Mouse (Mus musculus) lung, embryonic 14.5 days (tissue): ENCODE measurements at regions not wholly inside any gene's neighbourhood (a gene's known extent, or its start where the extent isn't known, plus 50 kb on each side); places are given as distances from the start of the nearest gene placed in this dataset.

Source experiments
- ATAC-seq: fragments of 200-750 bp; cut with Nextera tagmentation; 2 replicates; pipeline ENCODE4 v1.8.0; 2017; ENCODE audit warnings: mild to moderate bottlenecking, moderate TSS enrichment, moderate library complexity; ENCODE audit not compliant: insufficient read depth
- DNase-seq: peaks from one replicate; pipeline ENCODE4 v3.0.0-alpha.2; 2015
- H3K27ac ChIP-seq: fragments of 300-500 bp; sonication (generic); 2 replicates; pipeline ENCODE4 v1.5.1; 2014; ENCODE audit warnings: low read depth, mild to moderate bottlenecking, moderate library complexity
- H3K27me3 ChIP-seq: fragments of 300-500 bp; sonication (generic); 2 replicates; pipeline ENCODE4 v1.6.1; 2014; ENCODE audit warnings: low read length, control low read depth; ENCODE audit not compliant: insufficient read depth
- H3K36me3 ChIP-seq: fragments of 300-500 bp; sonication (generic); 2 replicates; pipeline ENCODE4 v1.6.1; 2014; ENCODE audit warnings: control low read depth; ENCODE audit not compliant: insufficient read depth
- H3K4me1 ChIP-seq: fragments of 300-500 bp; sonication (generic); 2 replicates; pipeline ENCODE4 v1.6.1; 2014; ENCODE audit warnings: antibody characterized with exemption, control low read depth; ENCODE audit not compliant: insufficient read depth
- H3K4me2 ChIP-seq: fragments of 300-500 bp; sonication (generic); 2 replicates; pipeline ENCODE4 v1.6.1; 2014; ENCODE audit warnings: mild to moderate bottlenecking
- H3K4me3 ChIP-seq: fragments of 300-500 bp; sonication (generic); 2 replicates; pipeline ENCODE4 v1.5.1; 2014; ENCODE audit warnings: low read depth, low read length
- H3K9ac ChIP-seq: fragments of 300-500 bp; sonication (generic); 2 replicates; pipeline ENCODE4 v1.6.1; 2014
- H3K9me3 ChIP-seq: fragments of 300-500 bp; sonication (generic); 2 replicates; pipeline ENCODE4 v1.6.1; 2016; ENCODE audit warnings: low read depth, low read length, control low read depth
- CTCF ChIP-seq: IDR thresholded peaks from 2 replicates; pipeline ENCODE4 v1.5.1; 2016; ENCODE audit warnings: antibody characterized with exemption, low read depth
- WGBS: fragments of 180-500 bp; shearing (Covaris S2); extraction: QIAGEN DNeasy Blood & Tissue Kit; methylation state at CpG from one replicate; pipeline ENCODE4 v1.1.7; 2014; 5-methylcytosine and 5-hydroxymethylcytosine counted together

DNA sequence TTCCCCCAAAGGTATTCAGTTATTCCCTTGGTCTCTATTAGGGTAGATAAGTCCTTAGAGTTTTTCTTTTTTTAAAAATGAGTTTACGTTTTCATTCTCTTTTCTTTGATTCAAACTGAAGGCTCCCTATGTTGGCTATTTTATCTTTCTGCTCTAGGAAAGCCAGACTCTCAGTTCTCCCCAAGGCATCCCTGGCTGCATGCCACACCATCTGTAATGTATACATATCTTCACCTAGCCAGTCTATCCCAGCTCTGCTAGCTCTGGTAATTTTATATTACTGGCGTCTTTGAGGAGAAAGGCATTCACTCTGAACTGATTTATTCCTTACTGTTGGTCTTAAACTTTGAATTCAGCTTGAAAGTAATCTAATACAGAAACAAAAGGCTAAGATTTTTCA, 65.2 kb upstream of the Cabcoco1 start:
- Histone ChIP-seq H3K9me3 (no peaks in the 10 kb centered on the region), H3K27ac (no peak overlapping the region), H3K4me3 (no peak overlapping the region), H3K27me3 (no peaks in the 10 kb centered on the region), H3K36me3 (no peaks in the 10 kb centered on the region), H3K4me2 (no peak overlapping the region), H3K9ac (no peak overlapping the region), H3K4me1 (no peaks in the 10 kb centered on the region)
- ATAC-seq (no peak), DNase-seq (peak; percentile 61)
- no peak for TF ChIP-seq CTCF
- WGBS = 38% methylated on average over 2 of the region's 2 CpGs

DNA sequence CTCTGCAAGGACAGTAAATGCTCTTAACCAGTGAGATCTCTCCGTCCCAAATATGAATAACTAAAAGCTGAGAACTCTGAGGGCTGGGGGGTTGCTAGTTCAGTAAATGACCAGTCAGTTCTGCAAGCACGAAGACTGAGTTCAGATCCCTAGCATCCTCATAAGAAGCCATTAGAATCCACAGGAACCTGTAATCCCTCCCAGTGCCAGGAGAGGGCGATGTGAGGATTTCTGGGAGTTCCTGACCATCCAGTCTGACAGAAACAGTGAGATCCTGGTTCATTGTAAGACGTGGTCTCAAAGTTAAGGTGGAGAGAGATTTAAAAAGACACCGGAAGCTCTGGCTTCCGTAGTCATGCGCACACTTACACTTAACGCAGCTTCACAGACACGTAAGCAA, 70.2 kb upstream of the Cabcoco1 start:
- ATAC-seq = no peak
- WGBS = 79% methylated on average over 9 of the region's 9 CpGs

DNA sequence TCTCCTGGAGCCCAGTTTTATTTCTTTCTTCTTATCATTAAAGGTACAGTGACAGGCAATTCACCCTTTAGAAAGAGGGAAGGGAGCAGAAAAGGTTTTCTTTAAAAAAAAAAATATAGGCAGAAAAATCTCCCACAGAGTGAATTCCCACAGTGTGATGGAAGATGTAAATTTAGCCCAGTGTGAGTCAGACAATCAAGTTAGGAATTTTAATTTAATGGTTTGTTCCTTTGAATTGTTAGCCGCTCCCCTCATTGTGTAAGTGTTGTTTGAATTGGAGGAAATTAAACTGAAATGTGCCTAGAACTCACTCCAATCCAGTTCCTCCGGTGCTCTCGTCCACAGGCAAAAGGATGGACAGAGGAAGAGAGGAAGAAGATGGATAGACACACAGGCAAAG, 71.0 kb upstream of the Cabcoco1 start:
- Histone ChIP-seq H3K27me3 (no peaks in the 10 kb centered on the region), H3K27ac (no peak overlapping the region), H3K36me3 (no peaks in the 10 kb centered on the region), H3K4me2 (no peak overlapping the region), H3K4me1 (no peaks in the 10 kb centered on the region), H3K9me3 (no peaks in the 10 kb centered on the region), H3K9ac (no peak overlapping the region), H3K4me3 (no peak overlapping the region)
- no peak for ATAC-seq
- WGBS = 72% methylated on average over 3 of the region's 3 CpGs
- no peak for DNase-seq
- TF ChIP-seq CTCF = no peak

More for the DNA sequence above, 70.2 kb upstream of the Cabcoco1 start:
- no peaks in the 10 kb centered on the region for H3K4me1 ChIP-seq
- H3K4me2 ChIP-seq = no peak overlapping the region
- no peak overlapping the region for H3K9ac ChIP-seq
- TF ChIP-seq CTCF = peak; percentile 53
- H3K9me3 ChIP-seq = no peaks in the 10 kb centered on the region
- no peak overlapping the region for H3K27ac ChIP-seq
- peak; percentile 38 for DNase-seq
- H3K36me3 ChIP-seq = no peaks in the 10 kb centered on the region
- no peaks in the 10 kb centered on the region for H3K27me3 ChIP-seq
- H3K4me3 ChIP-seq = no peak overlapping the region

DNA sequence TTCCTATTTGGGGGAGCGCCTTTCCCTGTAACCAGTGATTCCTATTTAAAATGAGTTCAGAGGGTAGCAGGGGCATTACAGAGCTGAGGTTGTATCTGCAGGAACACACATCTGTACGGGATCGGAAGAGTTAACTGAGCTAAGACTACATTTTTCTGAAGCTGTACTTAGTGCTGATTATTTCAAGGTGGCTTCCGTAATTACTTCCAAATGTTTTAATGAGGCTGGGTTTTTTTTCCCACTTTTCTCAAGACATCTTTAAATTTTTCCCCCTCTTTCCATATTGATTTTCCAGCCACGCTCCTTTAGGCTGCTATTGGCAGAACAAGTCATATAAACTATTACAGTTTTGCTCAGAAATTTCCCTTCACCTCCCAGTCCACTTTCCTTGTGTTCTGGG, 82.1 kb upstream of the Cabcoco1 start:
- ATAC-seq (no peak), DNase-seq (no peak)

DNA sequence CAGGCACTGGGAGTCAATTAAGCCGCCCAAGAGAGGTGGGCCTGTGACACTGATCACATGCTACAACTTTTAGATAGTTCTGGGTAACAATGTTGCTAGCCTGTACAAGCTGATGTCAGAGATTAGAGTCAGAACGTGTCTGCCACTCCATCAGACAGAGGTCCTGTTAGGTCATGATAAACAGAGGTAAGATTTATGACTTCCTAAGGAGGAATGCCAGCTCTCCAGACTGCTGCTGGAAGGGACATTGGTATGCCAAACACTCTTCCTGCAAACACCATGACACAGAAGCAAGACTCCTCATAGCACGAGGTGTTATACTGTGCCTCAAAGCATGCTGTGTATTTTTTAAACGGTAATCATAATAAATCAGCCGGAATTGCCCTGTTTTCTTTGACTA, 83.6 kb upstream of the Cabcoco1 start:
- H3K27ac ChIP-seq = no peak overlapping the region
- no peak overlapping the region for H3K4me3 ChIP-seq
- H3K9me3 ChIP-seq = no peaks in the 10 kb centered on the region
- ATAC-seq = peak; percentile 77
- H3K4me1 ChIP-seq = no peaks in the 10 kb centered on the region; the same call in 1 of the 2 replicates
- no peaks in the 10 kb centered on the region for H3K36me3 ChIP-seq
- no peaks in the 10 kb centered on the region for H3K27me3 ChIP-seq
- WGBS = 16% methylated on average over 5 of the region's 5 CpGs
- peak; percentile 70 for DNase-seq
- H3K4me2 ChIP-seq = no peak overlapping the region
- TF ChIP-seq CTCF = no peak
- no peak overlapping the region for H3K9ac ChIP-seq

More for the DNA sequence above, 82.1 kb upstream of the Cabcoco1 start:
- no peak for TF ChIP-seq CTCF
- Histone ChIP-seq H3K9me3 (no peaks in the 10 kb centered on the region), H3K4me1 (no peaks in the 10 kb centered on the region; the same call in 1 of the 2 replicates), H3K36me3 (no peaks in the 10 kb centered on the region), H3K9ac (no peak overlapping the region), H3K4me2 (no peak overlapping the region), H3K4me3 (no peak overlapping the region), H3K27ac (no peak overlapping the region), H3K27me3 (no peaks in the 10 kb centered on the region)
- 92% methylated on average over 5 of the region's 5 CpGs for WGBS

DNA sequence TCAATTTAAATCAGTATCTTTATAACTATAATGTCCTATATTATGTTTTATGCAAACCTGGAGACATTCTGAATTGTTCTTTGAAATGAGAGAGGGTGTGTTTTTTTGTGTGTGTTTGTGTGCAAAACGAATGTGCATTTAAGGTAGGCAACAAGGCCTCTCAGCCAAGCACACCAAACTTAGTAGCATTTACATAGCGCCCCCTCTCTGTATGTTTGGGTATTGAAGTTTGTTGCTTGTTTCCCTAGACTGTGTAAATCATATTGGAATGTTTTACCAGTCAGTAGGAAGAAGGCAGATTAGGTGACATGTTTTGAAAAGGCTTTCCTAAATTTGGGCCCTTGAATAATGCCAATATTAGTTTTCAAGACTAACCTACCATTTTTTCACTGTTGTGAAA, 84.1 kb upstream of the Cabcoco1 start:
- TF ChIP-seq CTCF = peak; percentile 54
- H3K27me3 ChIP-seq = no peaks in the 10 kb centered on the region
- 31% methylated on average over 2 of the region's 2 CpGs for WGBS
- no peak overlapping the region for H3K9ac ChIP-seq
- H3K4me1 ChIP-seq = no peaks in the 10 kb centered on the region; the same call in 1 of the 2 replicates
- no peaks in the 10 kb centered on the region for H3K9me3 ChIP-seq
- DNase-seq (peak; percentile 44), ATAC-seq (no peak)
- H3K27ac ChIP-seq = no peak overlapping the region
- no peak overlapping the region for H3K4me2 ChIP-seq
- no peak overlapping the region for H3K4me3 ChIP-seq
- H3K36me3 ChIP-seq = no peaks in the 10 kb centered on the region

DNA sequence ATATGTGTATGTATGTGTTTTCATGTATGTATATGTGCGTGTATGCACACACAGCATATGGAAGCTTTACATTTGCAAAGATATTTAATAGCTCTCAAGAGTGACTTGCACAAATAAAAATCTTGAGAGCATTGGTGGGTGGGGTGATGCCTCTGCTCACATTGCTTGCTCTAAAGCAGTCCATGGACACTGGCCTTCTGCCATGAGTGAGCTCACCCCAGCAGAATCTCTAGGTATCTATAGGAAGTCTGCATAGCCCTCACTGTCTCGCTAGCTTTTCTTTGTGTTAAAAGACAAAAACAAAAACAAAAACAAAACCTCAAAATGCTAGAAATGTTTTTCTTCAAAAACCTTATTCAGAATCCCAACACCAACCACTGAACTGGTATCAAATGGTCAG, 87.8 kb upstream of the Cabcoco1 start:
- Histone ChIP-seq H3K36me3 (no peaks in the 10 kb centered on the region), H3K27ac (no peak overlapping the region), H3K4me3 (no peak overlapping the region), H3K4me1 (no peaks in the 10 kb centered on the region; the same call in 1 of the 2 replicates), H3K4me2 (no peak overlapping the region), H3K9ac (no peak overlapping the region), H3K9me3 (no peaks in the 10 kb centered on the region), H3K27me3 (no peaks in the 10 kb centered on the region)
- ATAC-seq (no peak), DNase-seq (peak; percentile 20)
- TF ChIP-seq CTCF = no peak
- WGBS = 86% methylated on average over 2 of the region's 2 CpGs

DNA sequence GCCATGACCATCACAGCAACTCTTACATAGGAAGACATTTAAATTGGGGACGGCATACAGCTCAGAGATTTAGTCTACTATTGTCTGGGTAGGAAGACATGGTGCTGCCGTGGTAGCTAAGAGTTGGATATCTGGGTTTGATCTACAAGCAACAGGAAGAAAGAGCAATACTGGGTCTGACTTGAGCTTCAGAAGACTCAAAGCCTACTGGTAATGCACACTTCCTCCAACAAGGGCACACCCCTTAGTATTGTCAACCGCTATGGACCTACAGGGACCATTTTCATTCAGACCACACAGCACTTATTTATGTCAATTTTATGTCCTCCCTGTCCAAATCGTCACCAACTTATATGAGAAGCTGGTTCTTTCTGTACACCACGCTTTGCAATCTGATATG, 90.3 kb upstream of the Tmem26 start:
- no peaks in the 10 kb centered on the region for H3K9me3 ChIP-seq
- DNase-seq (no peak), ATAC-seq (no peak)
- no peak overlapping the region for H3K4me3 ChIP-seq
- WGBS = 87% methylated on average over 5 of the region's 5 CpGs
- H3K4me1 ChIP-seq = no peaks in the 10 kb centered on the region
- TF ChIP-seq CTCF = no peak
- no peak overlapping the region for H3K9ac ChIP-seq
- no peak overlapping the region for H3K4me2 ChIP-seq
- no peaks in the 10 kb centered on the region for H3K36me3 ChIP-seq
- H3K27ac ChIP-seq = no peak overlapping the region
- no peaks in the 10 kb centered on the region for H3K27me3 ChIP-seq
